In genomic region chr5:111264488-111264887, GRCm38 (mm10) we compare ENCODE assay signal across 10 mouse cellular contexts.
"Had no signal": no experiment of that assay in that cellular context is flagged by ENCODE, and none has a peak within 500 bp of the region (broad histone marks: within the 10 kb centered on the region; RNA-seq: fewer than 3 reads in every experiment).

No protein-coding gene starts in this region.

- H3K36me3 ChIP-seq: liver, embryonic 13.5 days had no signal

- H3K27ac ChIP-seq: limb, embryonic 12.5 days; liver, embryonic 13.5 days had no signal

- H3K4me3 ChIP-seq: layer of hippocampus, adult 2 months; limb, embryonic 12.5 days; liver, embryonic 13.5 days; lung, embryonic 15.5 days had no signal

- ATAC-seq: inflammation-experienced regulatory T-cells, adult 6 months; intestine, postnatal 0 days; liver, postnatal 0 days had no signal

- H3K9me3 ChIP-seq: liver, embryonic 13.5 days had no signal

- DNase-seq: liver; liver, embryonic 13.5 days; liver, postnatal 0 days; lung, postnatal 36 days; thymus, postnatal 14 days had no signal

- H3K27me3 ChIP-seq: limb, embryonic 12.5 days; liver, embryonic 13.5 days; lung, embryonic 15.5 days had no signal

- H3K4me2 ChIP-seq: limb, embryonic 12.5 days; liver, embryonic 13.5 days; lung, embryonic 15.5 days had no signal

- H3K9ac ChIP-seq: limb, embryonic 12.5 days; liver, embryonic 13.5 days; liver, postnatal 0 days; lung, embryonic 15.5 days had no signal
